Comparison of ENCODE assay signal across 15 mouse cellular contexts in genomic region chr9:75551342-75551741, GRCm38 (mm10). TPM values are rescaled to one million over a fixed set of nuclear protein-coding genes. Genes with fewer than 3 reads are reported as not detected.
DNase-seq lines count a peak whose midpoint lies in the region; TF ChIP-seq lines count a peak whose summit lies in the region.
"Had no signal": no experiment of that assay in that cellular context is flagged by ENCODE, and none has a peak within 500 bp of the region (broad histone marks: within the 10 kb centered on the region; RNA-seq: fewer than 3 reads in every experiment).

No protein-coding gene starts in this region.

- peak; percentile 87 for DNase-seq in heart, adult 11 months
- DNase-seq in heart, postnatal 4 days = no peak
- DNase-seq in left cerebral cortex, adult 2 months (ENCODE audit: extremely low spot score in 1 of 2, low spot score in 2 of 2) = no peak
- DNase-seq in left cerebral cortex, postnatal 36 days (ENCODE audit: low spot score in 2 of 2) = no peak
- DNase-seq in brain, adult 2 months (ENCODE audit: low read depth, low spot score) = peak; percentile 81
- DNase-seq in cerebellum, adult 2 months = peak; percentile 52 to 70
- no peak for DNase-seq in urinary bladder, adult 2 months (ENCODE audit: low spot score)
- no peak for DNase-seq in urinary bladder, postnatal 10 days (ENCODE audit: low spot score)
- DNase-seq: adrenal gland, postnatal 10 days; liver had no signal

- TF ChIP-seq CTCF in left cerebral cortex, adult 2 months (IDR thresholded peaks at IDR 0.05) = peak; percentile 28
- TF ChIP-seq CTCF in cerebellum, adult 2 months (IDR thresholded peaks at IDR 0.05; ENCODE audit: borderline replicate concordance, insufficient read depth, low read depth, low read length) = no peak

- TF ChIP-seq POLR2A in cerebellum, adult 2 months (IDR thresholded peaks at IDR 0.05; ENCODE audit: borderline replicate concordance, insufficient read depth, low read length) = no peak

- 8% methylated on average over 5 of the region's 5 CpGs for WGBS in cerebellum, adult 2 months

- H3K27me3 ChIP-seq in cerebellum, adult 2 months (ENCODE audit: control insufficient read depth, insufficient read depth, low read length) = no peaks in the 10 kb centered on the region
- H3K27me3 ChIP-seq: heart, embryonic 12.5 days; intestine, embryonic 15.5 days; neural tube, embryonic 12.5 days; Patski had no signal

- no peak overlapping the region for H3K4me3 ChIP-seq in left cerebral cortex, adult 2 months
- no peak overlapping the region for H3K4me3 ChIP-seq in cerebellum, adult 2 months (replicated peaks; ENCODE audit: insufficient read depth, low read depth, low read length)
- H3K4me3 ChIP-seq: heart, embryonic 12.5 days; intestine, embryonic 15.5 days; neural tube, embryonic 12.5 days had no signal

- intact Hi-C loops in left cerebral cortex, adult 2 months (cut with DNase I) = no loop called here
- intact Hi-C loops in left cerebral cortex, postnatal 36 days (cut with DNase I) = no loop called here

- peaks cover 5% of the 10 kb centered on the region; the same call in 1 of the 2 replicates for H3K4me1 ChIP-seq in cerebellum, adult 2 months (ENCODE audit: control insufficient read depth, insufficient read depth, low read length)
- H3K4me1 ChIP-seq: neural tube, embryonic 12.5 days had no signal

- H3K27ac ChIP-seq in left cerebral cortex, adult 2 months = no peak overlapping the region
- H3K27ac ChIP-seq in cerebellum, adult 2 months (ENCODE audit: insufficient read depth, low read length) = peak overlapping the region; percentile 13; the same call in 1 of the 2 replicates
- H3K27ac ChIP-seq: intestine, embryonic 15.5 days; neural tube, embryonic 12.5 days had no signal

RNA-seq across cellular contexts. Expression of gene Tmod3, which starts 8.1 kb away (rescaled TPM):
- total RNA-seq in heart, postnatal 4 days (2021) = 100 to 1,000 TPM; 111 to 112 TPM
- total RNA-seq in left cerebral cortex, adult 2 months (2021) = 10 to 100 TPM; 43.6 to 62.5 TPM
- total RNA-seq in left cerebral cortex, postnatal 36 days (2021) = 10 to 100 TPM; 48.6 to 50.7 TPM
- polyA plus RNA-seq in cerebellum, adult 2 months (2012; rRNA removed) = 45.4 and 50.6 TPM in 2 replicates
- 73.0 and 73.1 TPM in 2 replicates for polyA plus RNA-seq in urinary bladder, adult 2 months (2012; rRNA removed)

RNA-seq across cellular contexts. Expression of gene Tmod2, which starts 59.8 kb away (rescaled TPM):
- total RNA-seq in heart, postnatal 4 days (2021) = 1 to 10 TPM; 4.6 to 5.6 TPM
- 100 to 1,000 TPM; 354 to 358 TPM for total RNA-seq in left cerebral cortex, adult 2 months (2021)
- 100 to 1,000 TPM; 368 to 380 TPM for total RNA-seq in left cerebral cortex, postnatal 36 days (2021)
- 86.2 and 86.7 TPM in 2 replicates for polyA plus RNA-seq in cerebellum, adult 2 months (2012; rRNA removed)
- 5.0 and 7.0 TPM in 2 replicates for polyA plus RNA-seq in urinary bladder, adult 2 months (2012; rRNA removed)
- total RNA-seq: megakaryocyte-erythroid progenitor cell, adult 5-6 weeks had no signal

Comparison
In these comparisons a context has a peak if more than half of its experiments do, and no peak if none do; other contexts are left out.
1. DNase-seq: peak in heart, adult 11 months (single experiment), brain, adult 2 months (single experiment) and cerebellum, adult 2 months (2 of 2); none in heart, postnatal 4 days (single experiment), left cerebral cortex, adult 2 months (0 of 2), left cerebral cortex, postnatal 36 days (0 of 2), urinary bladder, adult 2 months (single experiment) and urinary bladder, postnatal 10 days (single experiment).
2. RNA of gene Tmod2, which starts 59.8 kb away (total RNA-seq): 368 to 380 TPM in left cerebral cortex, postnatal 36 days and 354 to 358 TPM in left cerebral cortex, adult 2 months; 4.6 to 5.6 TPM in heart, postnatal 4 days; every median in the first group is over 10 times any median in the second.